ENCODE assay signal across 17 mouse cellular contexts in the genomic region with DNA sequence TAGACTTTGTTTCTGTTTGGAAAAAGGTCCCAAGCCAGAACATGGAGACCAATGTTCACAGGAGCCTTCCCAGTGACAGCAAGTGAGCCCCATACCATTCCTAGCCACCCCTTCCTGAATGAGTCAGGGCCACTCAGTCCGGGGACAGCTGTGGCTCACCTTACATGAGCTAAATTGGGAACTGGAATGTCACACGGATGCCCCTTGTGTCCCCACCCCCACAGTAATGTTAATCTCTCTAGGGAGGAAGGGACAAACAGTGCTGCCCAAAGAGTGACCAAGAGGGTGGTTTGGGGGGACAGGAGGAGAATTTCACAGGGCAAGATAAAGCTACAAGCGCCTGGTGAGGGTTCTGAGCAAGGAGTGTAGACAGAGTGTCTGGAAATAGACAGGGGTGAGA. TPM values are rescaled to one million over a fixed set of nuclear protein-coding genes. Genes with fewer than 3 reads are reported as not detected.
DNase-seq lines count a peak whose midpoint lies in the region; ATAC-seq and TF ChIP-seq lines count a peak whose summit lies in the region.
"Had no signal": no experiment of that assay in that cellular context is flagged by ENCODE, and none has a peak within 500 bp of the region (broad histone marks: within the 10 kb centered on the region; RNA-seq: fewer than 3 reads in every experiment).

A gene (plus strand): TSS at position 359 of the 400 bp plus-strand sequence.

- no peaks in the 10 kb centered on the region; the same call in 1 of the 2 replicates for H3K9me3 ChIP-seq in embryonic facial prominence, embryonic 14.5 days (ENCODE audit: control insufficient read depth, low read length)
- no peaks in the 10 kb centered on the region for H3K9me3 ChIP-seq in embryonic facial prominence, embryonic 10.5 days
- H3K9me3 ChIP-seq in heart, embryonic 14.5 days (ENCODE audit: control insufficient read depth, low read length): no peaks in the 10 kb centered on the region
- H3K9me3 ChIP-seq: hindbrain, embryonic 12.5 days had no signal

- ATAC-seq in embryonic facial prominence, embryonic 14.5 days (ENCODE audit: low read depth): peak; percentile 53; the same call in 1 of the 2 replicates
- ATAC-seq in heart, embryonic 14.5 days (ENCODE audit: insufficient number of reproducible peaks, insufficient read depth, low FRiP score, low read depth): no peak; the same call in 1 of the 2 replicates
- ATAC-seq: intestine, postnatal 0 days; lung, postnatal 0 days had no signal

- no peaks in the 10 kb centered on the region for H3K36me3 ChIP-seq in embryonic facial prominence, embryonic 14.5 days (ENCODE audit: control insufficient read depth, insufficient read depth, low read length)
- no peaks in the 10 kb centered on the region for H3K36me3 ChIP-seq in embryonic facial prominence, embryonic 10.5 days (replicated peaks)
- no peaks in the 10 kb centered on the region for H3K36me3 ChIP-seq in heart, embryonic 14.5 days (ENCODE audit: control insufficient read depth, insufficient read depth, low read length)
- no peaks in the 10 kb centered on the region for H3K36me3 ChIP-seq in myocyte (ENCODE audit: control insufficient read depth, insufficient read depth)
- H3K36me3 ChIP-seq: hindbrain, embryonic 12.5 days had no signal

- H3K4me2 ChIP-seq in embryonic facial prominence, embryonic 14.5 days (ENCODE audit: low read depth, low read length): no peak within 1 kb of the TSS
- H3K4me2 ChIP-seq in heart, embryonic 14.5 days (ENCODE audit: low read length): peak within 1 kb of the TSS; percentile 64
- H3K4me2 ChIP-seq in myocyte (ENCODE audit: low read depth): peak within 1 kb of the TSS; percentile 55
- H3K4me2 ChIP-seq: hindbrain, embryonic 12.5 days; midbrain, embryonic 11.5 days had no signal

- 32% methylated on average over 3 of the region's 3 CpGs for WGBS in embryonic facial prominence, embryonic 14.5 days
- WGBS in embryonic facial prominence, embryonic 10.5 days: 37% methylated on average over 3 of the region's 3 CpGs
- 7% methylated on average over 3 of the region's 3 CpGs for WGBS in heart, embryonic 14.5 days

- no peak within 1 kb of the TSS for H3ac ChIP-seq in myocyte (ENCODE audit: control insufficient read depth, insufficient read length)

- H3K79me2 ChIP-seq in myocyte (ENCODE audit: control insufficient read depth, insufficient read depth): peaks cover 9% of the 10 kb centered on the region

- no peaks in the 10 kb centered on the region for H3K27me3 ChIP-seq in embryonic facial prominence, embryonic 14.5 days (replicated peaks; ENCODE audit: control insufficient read depth, insufficient read depth, low read length)
- peaks cover 10% of the 10 kb centered on the region for H3K27me3 ChIP-seq in embryonic facial prominence, embryonic 10.5 days (replicated peaks; ENCODE audit: low read depth, poor library complexity, severe bottlenecking)
- no peaks in the 10 kb centered on the region for H3K27me3 ChIP-seq in heart, embryonic 14.5 days (ENCODE audit: control insufficient read depth, insufficient read depth, low read length)
- H3K27me3 ChIP-seq in myocyte (ENCODE audit: control insufficient read depth, insufficient read depth, insufficient read length): no peaks in the 10 kb centered on the region

- H3K4me1 ChIP-seq in embryonic facial prominence, embryonic 14.5 days (ENCODE audit: control insufficient read depth, insufficient read depth, low read length): no peaks in the 10 kb centered on the region
- H3K4me1 ChIP-seq in embryonic facial prominence, embryonic 10.5 days: peaks cover 6% of the 10 kb centered on the region; the same call in 1 of the 2 replicates
- H3K4me1 ChIP-seq in heart, embryonic 14.5 days (ENCODE audit: control insufficient read depth in 2 of 2, insufficient read depth in 2 of 2, low read length in 2 of 2): peaks cover 4 to 6% of the 10 kb centered on the region in 2 experiments
- H3K4me1 ChIP-seq: hindbrain, embryonic 12.5 days had no signal

- TF ChIP-seq POLR2A in myocyte (IDR thresholded peaks at IDR 0.05; ENCODE audit: insufficient read length, low read depth): peak; percentile 11

- DNase-seq in embryonic facial prominence, embryonic 14.5 days (ENCODE audit: low spot score): no peak
- no peak for DNase-seq in embryonic facial prominence, embryonic 10.5 days (ENCODE audit: low spot score)
- DNase-seq in gastrocnemius, postnatal 4 days (ENCODE audit: low spot score in 2 of 2): no peak
- no peak for DNase-seq in lung, postnatal 25 days (ENCODE audit: low spot score)
- DNase-seq in adrenal gland, postnatal 36 days: no peak
- DNase-seq in urinary bladder, adult 18-20 months (ENCODE audit: low spot score in 2 of 2): no peak
- DNase-seq: adrenal gland, postnatal 10 days; cerebellum, adult 9-11 months; kidney, postnatal 36 days; right cerebral cortex, postnatal 14 days had no signal

- H3K9ac ChIP-seq in embryonic facial prominence, embryonic 14.5 days (ENCODE audit: low read depth, low read length): no peak within 1 kb of the TSS
- peak within 1 kb of the TSS; percentile 59 for H3K9ac ChIP-seq in heart, embryonic 14.5 days (ENCODE audit: low read length)
- H3K9ac ChIP-seq: hindbrain, embryonic 12.5 days had no signal

- no peak within 1 kb of the TSS for H3K4me3 ChIP-seq in embryonic facial prominence, embryonic 14.5 days (ENCODE audit: low read depth, low read length)
- H3K4me3 ChIP-seq in embryonic facial prominence, embryonic 10.5 days: no peak within 1 kb of the TSS
- H3K4me3 ChIP-seq in heart, embryonic 14.5 days (ENCODE audit: control insufficient read depth in 1 of 2, insufficient read depth in 1 of 2, low read depth in 1 of 2, low read length in 2 of 2): peak within 1 kb of the TSS; percentile 36 to 39
- peak within 1 kb of the TSS; percentile 33 for H3K4me3 ChIP-seq in myocyte
- H3K4me3 ChIP-seq: hindbrain, embryonic 12.5 days had no signal

- no peak within 1 kb of the TSS for H3K27ac ChIP-seq in embryonic facial prominence, embryonic 14.5 days (replicated peaks; ENCODE audit: low read depth, low read length)
- no peak within 1 kb of the TSS for H3K27ac ChIP-seq in embryonic facial prominence, embryonic 10.5 days (replicated peaks)
- peak within 1 kb of the TSS; percentile 12 to 68; a peak in 3 of 4 replicates for H3K27ac ChIP-seq in heart, embryonic 14.5 days (replicated peaks in 1 of 2; ENCODE audit: control insufficient read depth in 1 of 2, insufficient read depth in 1 of 2, low read depth in 2 of 2, low read length in 2 of 2)
- H3K27ac ChIP-seq: hindbrain, embryonic 12.5 days had no signal

TF ChIP-seq in myocyte, 11 proteins besides CTCF, POLR2A, EP300 and RAD21:
- TF ChIP-seq USF1 (IDR thresholded peaks at IDR 0.05; ENCODE audit: low read depth) (no peak), MYOD1 (IDR thresholded peaks at IDR 0.05; ENCODE audit: control insufficient read depth in 1 of 3, insufficient read length in 2 of 3, low read depth in 2 of 3) (peak; percentile 11 to 90 (median 64)), MAX (IDR thresholded peaks at IDR 0.05; ENCODE audit: low read depth) (no peak), POLR2AphosphoS2 (IDR thresholded peaks at IDR 0.05; ENCODE audit: insufficient read length, low read depth) (no peak), TCF3 (IDR thresholded peaks at IDR 0.05; ENCODE audit: insufficient read length, low read depth) (no peak), REST (IDR thresholded peaks at IDR 0.05; ENCODE audit: insufficient read depth, insufficient read length) (no peak), E2F4 (IDR thresholded peaks at IDR 0.05; ENCODE audit: insufficient read depth) (no peak), CEBPB (IDR thresholded peaks at IDR 0.05; ENCODE audit: insufficient read depth, poor library complexity, severe bottlenecking) (no peak), TCF12 (IDR thresholded peaks at IDR 0.05; ENCODE audit: insufficient read depth, poor library complexity, severe bottlenecking) (peak; percentile 30), MYOG (IDR thresholded peaks at IDR 0.05; ENCODE audit: control insufficient read depth in 1 of 3, insufficient read depth in 1 of 3, insufficient read length in 2 of 3, low read depth in 2 of 3) (peak; percentile 56 to 96 (median 90)), SRF (IDR thresholded peaks at IDR 0.05; ENCODE audit: control insufficient read depth, insufficient read length, low read depth) (no peak)

RNA-seq across cellular contexts. Expression of the gene that starts here (rescaled TPM):
- 11.6 and 16.3 TPM in 2 replicates for polyA plus RNA-seq in embryonic facial prominence, embryonic 14.5 days (2014; fragmentation: Nextera tagmentation; extraction: Ambion mirVana)
- polyA plus RNA-seq in embryonic facial prominence, embryonic 10.5 days (2016; fragmentation: Nextera tagmentation; extraction: Ambion mirVana): not detected in 2 replicates
- 100 to 1,000 TPM; 139 to 160 TPM for total RNA-seq in gastrocnemius, postnatal 4 days (2021)
- polyA plus RNA-seq in heart, embryonic 14.5 days (2014; fragmentation: Nextera tagmentation; extraction: Ambion mirVana): 7.0 and 9.3 TPM in 2 replicates
- polyA plus RNA-seq in myocyte (2012; fragmentation: generic; extraction: Trizol): 110 TPM
- under 1 TPM in 1 of 2 experiments, not detected in 1; 0.20 TPM for total RNA-seq in adrenal gland, postnatal 36 days (2021)
- polyA plus RNA-seq: intestine, postnatal 0 days; liver, adult 2 months; midbrain, embryonic 11.5 days had no signal

Comparison
In these comparisons a context has a peak if more than half of its experiments do, and no peak if none do; other contexts are left out.
1. RNA of the gene that starts here (total RNA-seq): 139 to 160 TPM in gastrocnemius, postnatal 4 days; 0.20 TPM in adrenal gland, postnatal 36 days; every median in the first group is over 100 times any median in the second.
2. H3K27ac ChIP-seq: peak in heart, embryonic 14.5 days (2 of 2); none in embryonic facial prominence, embryonic 14.5 days (single experiment) and embryonic facial prominence, embryonic 10.5 days (single experiment).
3. H3K4me3 ChIP-seq: peak in heart, embryonic 14.5 days (2 of 2) and myocyte (single experiment); none in embryonic facial prominence, embryonic 14.5 days (single experiment) and embryonic facial prominence, embryonic 10.5 days (single experiment).